Mouse (Mus musculus): ENCODE measurements at regions not wholly inside any gene's neighbourhood (a gene's known extent, or its start where the extent isn't known, plus 50 kb on each side); places are given as distances from the start of the nearest gene placed in this dataset.

DNA sequence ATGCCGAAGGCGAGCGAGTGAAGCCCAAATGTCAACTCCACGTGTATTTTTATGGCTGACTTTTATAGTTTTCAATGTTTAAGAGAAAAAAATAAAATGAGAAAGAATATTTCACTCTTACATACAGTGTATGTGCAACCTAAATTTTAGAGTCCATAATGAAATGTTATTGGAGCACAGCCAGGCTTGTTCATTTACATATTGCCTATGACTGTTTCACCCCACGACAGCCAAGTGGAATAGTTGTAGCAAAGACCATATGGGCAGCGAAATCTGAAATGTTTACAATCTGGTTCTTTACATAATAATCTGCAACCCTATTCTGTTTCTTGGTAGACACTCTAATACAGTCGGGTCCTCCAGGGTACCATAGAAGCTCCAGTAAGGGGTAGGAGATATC is 223.3 kb upstream of the Noct start:
- H3K36me3 ChIP-seq (replicated peaks): no peaks in the 10 kb centered on the region
- no peak overlapping the region for H3K4me3 ChIP-seq (ENCODE audit: low read depth, low read length)
- H3K9me3 ChIP-seq (replicated peaks): no peaks in the 10 kb centered on the region
- no peak for TF ChIP-seq TAL1 (conservative IDR thresholded peaks at IDR 0.05; ENCODE audit: low read depth, low read length)
- TF ChIP-seq CTCF (IDR thresholded peaks at IDR 0.05; ENCODE audit: low read depth, low read length): no peak
- no peak for TF ChIP-seq GATA2 (IDR thresholded peaks at IDR 0.05; ENCODE audit: borderline replicate concordance, low read depth, low read length)
- no peak for TF ChIP-seq GATA1 (IDR thresholded peaks at IDR 0.05; ENCODE audit: borderline replicate concordance, low read length)
- TF ChIP-seq POLR2AphosphoS5 (IDR thresholded peaks at IDR 0.05; ENCODE audit: insufficient replicate concordance, low read depth, low read length): no peak
- DNase-seq (ENCODE audit: low spot score) (no peak), ATAC-seq (ENCODE audit: extremely low read depth, insufficient number of reproducible peaks, low FRiP score, poor library complexity, severe bottlenecking) (no peak)
- H3K27me3 ChIP-seq (ENCODE audit: insufficient read depth, low read length): no peaks in the 10 kb centered on the region
- H3K4me1 ChIP-seq (ENCODE audit: insufficient read depth, low read depth, low read length): no peaks in the 10 kb centered on the region

DNA sequence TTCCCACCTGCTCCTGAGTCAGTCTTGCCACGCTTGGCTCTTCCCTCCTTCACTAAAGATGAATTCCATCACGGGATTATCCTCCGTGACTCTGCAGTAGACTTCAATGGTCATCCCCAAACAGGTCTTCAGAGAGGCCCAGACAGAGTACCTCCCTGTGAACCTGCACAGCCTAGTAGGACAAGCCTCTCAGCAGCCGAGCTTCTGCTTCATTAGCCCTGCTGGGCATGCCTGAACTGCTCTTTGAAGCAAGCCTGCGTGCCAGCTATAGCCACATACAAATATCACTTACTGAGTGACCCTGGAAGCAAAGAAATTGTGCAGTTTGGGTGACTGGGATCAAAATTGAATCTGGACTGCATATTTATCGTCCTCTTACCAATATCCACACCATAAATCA is 221.6 kb upstream of the Noct start:
- no peak for ATAC-seq (ENCODE audit: extremely low read depth, insufficient number of reproducible peaks, low FRiP score, poor library complexity, severe bottlenecking)

DNA sequence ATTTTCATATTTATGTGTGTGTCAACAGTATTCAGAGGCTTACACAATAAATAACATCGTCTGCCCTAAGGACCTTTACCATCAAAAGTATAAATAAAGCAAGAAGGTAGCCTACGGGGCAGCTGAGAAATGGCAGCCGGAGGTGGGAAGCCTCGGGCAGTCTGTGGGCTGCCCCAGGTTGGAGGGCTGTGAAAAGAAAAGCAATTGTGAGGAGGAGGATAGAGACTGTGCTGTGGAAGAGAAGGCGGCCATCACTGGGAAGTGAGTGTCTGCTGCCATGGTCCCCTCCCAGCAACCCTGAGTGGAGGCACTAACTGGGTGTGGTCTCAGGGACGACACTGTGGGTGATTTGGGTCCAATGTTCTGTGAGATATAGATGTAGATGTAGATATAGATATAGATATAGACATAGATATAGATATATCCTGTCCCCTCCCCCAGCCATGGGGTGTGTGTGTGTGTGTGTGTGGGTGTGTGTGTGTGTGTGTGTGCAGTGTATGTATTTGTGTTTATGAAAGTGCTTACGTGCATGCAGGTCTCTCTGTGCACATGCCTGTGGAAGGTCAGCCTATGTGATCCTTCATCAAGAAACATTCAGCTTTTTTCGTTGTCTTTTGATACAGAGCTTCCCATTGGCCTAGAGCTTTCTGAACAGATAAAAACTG is 220.6 kb upstream of the Noct start:
- Histone ChIP-seq H3K9me3 (replicated peaks) (no peaks in the 10 kb centered on the region), H3K27me3 (ENCODE audit: insufficient read depth, low read length) (no peaks in the 10 kb centered on the region), H3K36me3 (replicated peaks) (no peaks in the 10 kb centered on the region), H3K4me3 (ENCODE audit: low read depth, low read length) (no peak overlapping the region), H3K4me1 (ENCODE audit: insufficient read depth, low read depth, low read length) (no peaks in the 10 kb centered on the region)
- no peak for ATAC-seq (ENCODE audit: extremely low read depth, insufficient number of reproducible peaks, low FRiP score, poor library complexity, severe bottlenecking)
- DNase-seq (ENCODE audit: low spot score): no peak
- TF ChIP-seq POLR2AphosphoS5 (IDR thresholded peaks at IDR 0.05; ENCODE audit: insufficient replicate concordance, low read depth, low read length) (no peak), TAL1 (conservative IDR thresholded peaks at IDR 0.05; ENCODE audit: low read depth, low read length) (no peak), GATA2 (IDR thresholded peaks at IDR 0.05; ENCODE audit: borderline replicate concordance, low read depth, low read length) (no peak), CTCF (IDR thresholded peaks at IDR 0.05; ENCODE audit: low read depth, low read length) (no peak), GATA1 (IDR thresholded peaks at IDR 0.05; ENCODE audit: borderline replicate concordance, low read length) (no peak)

More for the DNA sequence above, 221.6 kb upstream of the Noct start:
- Histone ChIP-seq H3K36me3 (replicated peaks) (no peaks in the 10 kb centered on the region), H3K4me1 (ENCODE audit: insufficient read depth, low read depth, low read length) (no peaks in the 10 kb centered on the region), H3K9me3 (replicated peaks) (no peaks in the 10 kb centered on the region), H3K27me3 (ENCODE audit: insufficient read depth, low read length) (no peaks in the 10 kb centered on the region), H3K4me3 (ENCODE audit: low read depth, low read length) (no peak overlapping the region)
- no peak for DNase-seq (ENCODE audit: low spot score)
- TF ChIP-seq GATA1 (IDR thresholded peaks at IDR 0.05; ENCODE audit: borderline replicate concordance, low read length) (no peak), TAL1 (conservative IDR thresholded peaks at IDR 0.05; ENCODE audit: low read depth, low read length) (no peak), CTCF (IDR thresholded peaks at IDR 0.05; ENCODE audit: low read depth, low read length) (no peak), GATA2 (IDR thresholded peaks at IDR 0.05; ENCODE audit: borderline replicate concordance, low read depth, low read length) (no peak), POLR2AphosphoS5 (IDR thresholded peaks at IDR 0.05; ENCODE audit: insufficient replicate concordance, low read depth, low read length) (no peak)

DNA sequence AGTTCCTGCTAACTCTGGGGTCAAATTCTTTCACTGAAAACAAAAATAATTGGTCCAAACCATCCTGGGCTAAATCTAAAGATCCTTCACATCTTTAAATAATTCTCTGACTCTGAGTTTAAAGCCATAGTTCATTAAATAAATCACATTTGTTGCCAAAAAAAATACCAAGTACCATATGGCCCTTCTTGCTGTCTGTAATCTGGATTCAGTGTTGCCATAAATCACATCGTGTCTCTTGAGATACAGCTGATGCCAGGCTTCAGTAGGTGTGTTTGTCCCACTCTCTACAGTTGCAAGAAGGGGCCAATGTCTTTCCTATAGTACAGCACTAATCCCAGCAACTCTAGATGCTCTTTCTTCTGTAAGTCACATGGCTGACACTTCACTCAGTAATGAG is 220.0 kb upstream of the Noct start:
- ATAC-seq (ENCODE audit: extremely low read depth, insufficient number of reproducible peaks, low FRiP score, poor library complexity, severe bottlenecking) (no peak), DNase-seq (ENCODE audit: low spot score) (no peak)
- no peak for TF ChIP-seq GATA2 (IDR thresholded peaks at IDR 0.05; ENCODE audit: borderline replicate concordance, low read depth, low read length)
- no peak for TF ChIP-seq CTCF (IDR thresholded peaks at IDR 0.05; ENCODE audit: low read depth, low read length)
- TF ChIP-seq POLR2AphosphoS5 (IDR thresholded peaks at IDR 0.05; ENCODE audit: insufficient replicate concordance, low read depth, low read length): no peak
- TF ChIP-seq TAL1 (conservative IDR thresholded peaks at IDR 0.05; ENCODE audit: low read depth, low read length): no peak
- no peak for TF ChIP-seq GATA1 (IDR thresholded peaks at IDR 0.05; ENCODE audit: borderline replicate concordance, low read length)
- Histone ChIP-seq H3K27me3 (ENCODE audit: insufficient read depth, low read length) (no peaks in the 10 kb centered on the region), H3K9me3 (replicated peaks) (no peaks in the 10 kb centered on the region), H3K4me3 (ENCODE audit: low read depth, low read length) (no peak overlapping the region), H3K4me1 (ENCODE audit: insufficient read depth, low read depth, low read length) (no peaks in the 10 kb centered on the region), H3K36me3 (replicated peaks) (no peaks in the 10 kb centered on the region)

DNA sequence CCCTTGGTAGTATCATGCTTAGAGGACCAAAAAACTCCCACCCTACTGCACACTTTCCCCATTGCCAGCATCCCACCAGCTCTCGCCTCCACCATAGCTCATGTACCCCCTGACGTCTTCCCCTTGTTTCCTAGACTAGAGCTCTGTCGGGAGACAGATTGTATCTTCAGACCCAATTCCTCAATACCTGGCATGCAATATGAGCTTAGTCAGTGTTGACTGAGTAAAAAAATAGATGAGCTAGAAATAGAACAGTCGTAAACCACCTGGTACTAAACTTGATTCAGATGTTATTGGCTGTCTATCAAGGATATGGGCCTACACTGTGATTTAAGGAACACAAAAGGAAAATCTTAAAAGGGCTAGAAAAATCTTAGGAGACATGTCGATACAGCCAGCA is 215.1 kb upstream of the Noct start:
- TF ChIP-seq POLR2AphosphoS5 (IDR thresholded peaks at IDR 0.05; ENCODE audit: insufficient replicate concordance, low read depth, low read length) (no peak), GATA2 (IDR thresholded peaks at IDR 0.05; ENCODE audit: borderline replicate concordance, low read depth, low read length) (no peak), TAL1 (conservative IDR thresholded peaks at IDR 0.05; ENCODE audit: low read depth, low read length) (no peak)
- no peak for DNase-seq (ENCODE audit: low spot score)
- no peak for ATAC-seq (ENCODE audit: extremely low read depth, insufficient number of reproducible peaks, low FRiP score, poor library complexity, severe bottlenecking)
- no peak overlapping the region for H3K4me3 ChIP-seq (ENCODE audit: low read depth, low read length)
- no peaks in the 10 kb centered on the region for H3K36me3 ChIP-seq (replicated peaks)
- H3K4me1 ChIP-seq (ENCODE audit: insufficient read depth, low read depth, low read length): no peaks in the 10 kb centered on the region
- H3K9me3 ChIP-seq (replicated peaks): no peaks in the 10 kb centered on the region; the same call in 1 of the 2 replicates
- H3K27me3 ChIP-seq (ENCODE audit: insufficient read depth, low read length): no peaks in the 10 kb centered on the region

DNA sequence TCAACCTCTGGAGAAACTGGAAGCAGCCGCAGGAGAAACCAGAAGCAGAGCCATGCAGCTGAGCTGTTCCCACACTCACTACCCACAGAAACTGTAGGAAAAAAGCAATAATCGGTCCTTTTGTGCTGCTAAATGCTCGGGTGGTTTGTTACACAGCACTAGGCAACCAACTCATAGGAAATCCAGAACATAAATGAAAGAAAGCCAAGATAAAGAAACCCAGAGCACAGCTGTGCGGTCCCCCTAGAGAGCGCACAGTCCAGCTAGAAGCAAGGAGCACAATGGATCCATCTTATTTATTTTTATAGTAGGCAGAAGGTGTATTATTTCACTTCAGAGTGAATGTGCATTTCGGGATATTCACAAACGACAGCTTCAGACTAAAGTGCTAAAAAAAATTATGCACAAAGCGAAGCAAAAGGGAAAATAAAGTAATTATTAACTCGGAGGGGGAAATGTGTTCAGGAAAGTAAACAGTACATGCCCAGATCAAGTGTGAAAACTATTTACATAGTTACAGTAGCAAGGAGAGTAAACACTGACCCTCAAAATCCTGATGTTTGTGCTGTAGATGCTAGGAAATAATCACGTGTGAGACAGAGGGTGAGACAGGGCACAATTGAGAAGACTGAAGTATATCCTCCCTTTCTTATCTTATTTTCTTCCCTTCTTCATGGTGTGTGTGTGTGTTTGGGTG is 204.4 kb upstream of the Noct start:
- no peak for TF ChIP-seq GATA2 (IDR thresholded peaks at IDR 0.05; ENCODE audit: borderline replicate concordance, low read depth, low read length)
- no peak for TF ChIP-seq POLR2AphosphoS5 (IDR thresholded peaks at IDR 0.05; ENCODE audit: insufficient replicate concordance, low read depth, low read length)
- no peak for TF ChIP-seq GATA1 (IDR thresholded peaks at IDR 0.05; ENCODE audit: borderline replicate concordance, low read length)
- TF ChIP-seq CTCF (IDR thresholded peaks at IDR 0.05; ENCODE audit: low read depth, low read length): no peak
- no peak for TF ChIP-seq TAL1 (conservative IDR thresholded peaks at IDR 0.05; ENCODE audit: low read depth, low read length)
- Histone ChIP-seq H3K36me3 (replicated peaks) (no peaks in the 10 kb centered on the region), H3K4me1 (ENCODE audit: insufficient read depth, low read depth, low read length) (no peaks in the 10 kb centered on the region), H3K4me3 (ENCODE audit: low read depth, low read length) (no peak overlapping the region), H3K27me3 (ENCODE audit: insufficient read depth, low read length) (no peaks in the 10 kb centered on the region), H3K9me3 (replicated peaks) (0 out of 2 replicates have a peak, but pooled peaks cover 3% of the 10 kb centered on the region)
- DNase-seq (ENCODE audit: low spot score) (no peak), ATAC-seq (ENCODE audit: extremely low read depth, insufficient number of reproducible peaks, low FRiP score, poor library complexity, severe bottlenecking) (no peak)
